Mouse (Mus musculus) CH12F3 (cell line): ENCODE measurements around the gene Plpp1.

Experiments used
- in situ Hi-C: fragments of 300-500 bp; cut with MboI; formaldehyde crosslinking; loops from 2 replicates; pipeline ENCODE4 v1.14.3; 2020; ENCODE audit warnings: low sequenced_read_pairs

Gene Plpp1

GRCm38 (mm10) chr13:112857921-112858320, 57.3 kb downstream of the Plpp1 start:
- in situ Hi-C loops: no loop called here

GRCm38 (mm10) chr13:112859574-112860134, 59.1 kb downstream of the Plpp1 start:
- in situ Hi-C loops: no loop called here

- in situ Hi-C loops: no loop called here
Measured at GRCm38 (mm10) chr13:112860370-112860769, 59.8 kb downstream of the Plpp1 start.

GRCm38 (mm10) chr13:112860911-112861310, 60.3 kb downstream of the Plpp1 start:
- in situ Hi-C loops: no loop called here

GRCm38 (mm10) chr13:112861825-112862306, 61.3 kb downstream of the Plpp1 start:
- in situ Hi-C loops: no loop called here

GRCm38 (mm10) chr13:112862342-112862741, 61.8 kb downstream of the Plpp1 start:
- in situ Hi-C loops: no loop called here

GRCm38 (mm10) chr13:112862978-112863677, 62.5 kb downstream of the Plpp1 start:
- in situ Hi-C loops: no loop called here

GRCm38 (mm10) chr13:112866782-112867181, 66.2 kb downstream of the Plpp1 start:
- in situ Hi-C loops: no loop called here

GRCm38 (mm10) chr13:112867381-112867780, 66.8 kb downstream of the Plpp1 start:
- in situ Hi-C loops: no loop called here

GRCm38 (mm10) chr13:112870039-112870690, 69.6 kb downstream of the Plpp1 start:
- in situ Hi-C loops: no loop called here

- in situ Hi-C loops: no loop called here
Measured at GRCm38 (mm10) chr13:112871500-112872266, 71.1 kb downstream of the Plpp1 start.

- in situ Hi-C loops: no loop called here
Measured at GRCm38 (mm10) chr13:112887234-112887633, 86.6 kb downstream of the Plpp1 start.

- in situ Hi-C loops: no loop called here
Measured at GRCm38 (mm10) chr13:112902176-112902575, 101.6 kb downstream of the Plpp1 start.

- in situ Hi-C loops: loop anchor here (10.0 kb wide), 1 partner anchor 235 kb away; no protein-coding TSS in a partner anchor
Measured at GRCm38 (mm10) chr13:112909663-112910062, 109.1 kb downstream of the Plpp1 start.

GRCm38 (mm10) chr13:112910434-112910833, 109.8 kb downstream of the Plpp1 start:
- in situ Hi-C loops: loop anchor here (10.0 kb wide), 1 partner anchor 236 kb away; no protein-coding TSS in a partner anchor
